Mouse (Mus musculus) intestine, postnatal 0 days (tissue): ENCODE measurements around the gene Spef1. TPM values are rescaled to one million over a fixed set of nuclear protein-coding genes. Genes with fewer than 3 reads are reported as not detected.

Experiments
- ATAC-seq: fragments of 200-750 bp; cut with Nextera tagmentation; 2 replicates; pipeline ENCODE4 v1.8.0; 2017; ENCODE audit warnings: mild to moderate bottlenecking, moderate TSS enrichment, moderate library complexity
- H3K27ac ChIP-seq: fragments of 300-500 bp; sonication (generic); 2 replicates; pipeline ENCODE4 v1.5.1; 2014; ENCODE audit warnings: mild to moderate bottlenecking, low read depth, low read length, moderate library complexity
- H3K27me3 ChIP-seq: fragments of 300-500 bp; sonication (generic); replicated peaks from 2 replicates; pipeline ENCODE4 v1.6.1; 2014; ENCODE audit warnings: low read length, mixed read lengths; ENCODE audit not compliant: control insufficient read depth, insufficient read depth
- H3K36me3 ChIP-seq: fragments of 300-500 bp; sonication (generic); 2 replicates; pipeline ENCODE4 v1.6.1; 2014; ENCODE audit warnings: mild to moderate bottlenecking, moderate library complexity; ENCODE audit not compliant: control insufficient read depth, insufficient read depth
- H3K4me1 ChIP-seq: fragments of 300-500 bp; sonication (generic); replicated peaks from 2 replicates; pipeline ENCODE4 v1.6.1; 2014; ENCODE audit warnings: antibody characterized with exemption, low read length, mixed read lengths; ENCODE audit not compliant: control insufficient read depth, insufficient read depth
- H3K4me2 ChIP-seq: fragments of 300-500 bp; sonication (generic); replicated peaks from 2 replicates; pipeline ENCODE4 v1.6.1; 2014; ENCODE audit warnings: low read depth, mild to moderate bottlenecking, moderate library complexity
- H3K4me3 ChIP-seq: fragments of 300-500 bp; sonication (generic); 2 replicates; pipeline ENCODE4 v1.5.1; 2014; ENCODE audit warnings: low read depth, low read length
- H3K9ac ChIP-seq: fragments of 300-500 bp; sonication (generic); 2 replicates; pipeline ENCODE4 v1.6.1; 2014; ENCODE audit warnings: mild to moderate bottlenecking, low read depth, low read length
- H3K9me3 ChIP-seq: fragments of 300-500 bp; sonication (generic); 2 replicates; pipeline ENCODE4 v1.6.1; 2016; ENCODE audit warnings: mixed run types; ENCODE audit not compliant: control insufficient read depth
- CTCF ChIP-seq: sonication (generic); IDR thresholded peaks from 2 replicates; pipeline ENCODE4 v1.5.1; 2016; ENCODE audit warnings: low read depth, mild to moderate bottlenecking, control low read depth, antibody characterized with exemption, moderate library complexity
- WGBS: fragments of 180-500 bp; shearing (Covaris S2); extraction: QIAGEN DNeasy Blood & Tissue Kit; methylation state at CpG from one replicate; pipeline ENCODE4 v1.1.7; 2014; 5-methylcytosine and 5-hydroxymethylcytosine counted together
- polyA plus RNA-seq: library from polyadenylated mRNA; unstranded; fragments of >200 nt; fragmentation: Nextera tagmentation; extraction: Ambion mirVana; gene quantifications from 2 replicates; pipeline ENCODE4 v1.2.1, GENCODE M21; 2015

Gene Spef1
- polyA plus RNA-seq, 1 experiment from 2014 or later = 2.0 TPM

DNA sequence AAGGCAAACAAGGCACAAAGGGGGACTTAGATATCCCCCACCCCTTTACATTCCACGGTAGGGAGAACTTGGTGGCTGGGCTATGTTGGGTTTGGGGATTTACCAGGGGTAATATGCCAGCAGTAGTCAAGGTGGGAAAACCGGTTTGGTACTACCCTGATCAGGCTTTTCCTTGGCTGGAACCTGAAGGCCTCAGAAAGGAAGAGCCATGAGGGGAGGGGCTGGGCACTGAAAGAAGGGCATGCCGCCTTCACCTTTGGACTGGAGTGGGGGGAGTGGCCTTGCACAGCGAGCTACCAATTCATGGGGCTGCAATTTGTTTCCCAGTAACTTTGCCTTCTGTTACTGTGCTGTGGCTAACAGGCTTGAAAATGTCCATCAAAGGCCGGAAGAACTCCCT lies 10.6 kb downstream of the Spef1 start:
- no peaks in the 10 kb centered on the region for H3K27me3 ChIP-seq
- H3K4me3 ChIP-seq = peak overlapping the region; percentile 65
- whole genome bisulfite sequencing = 35% methylated on average over 5 of the region's 5 CpGs
- peak overlapping the region; percentile 22; the same call in 1 of the 2 replicates for H3K9ac ChIP-seq
- no peaks in the 10 kb centered on the region for H3K9me3 ChIP-seq
- peaks cover 20% of the 10 kb centered on the region for H3K4me1 ChIP-seq
- TF ChIP-seq CTCF = no peak
- peak overlapping the region; percentile 83 for H3K27ac ChIP-seq
- H3K36me3 ChIP-seq = no peaks in the 10 kb centered on the region; the same call in 1 of the 2 replicates
- ATAC-seq = peak; percentile 66
- H3K4me2 ChIP-seq = peak overlapping the region; percentile 96

DNA sequence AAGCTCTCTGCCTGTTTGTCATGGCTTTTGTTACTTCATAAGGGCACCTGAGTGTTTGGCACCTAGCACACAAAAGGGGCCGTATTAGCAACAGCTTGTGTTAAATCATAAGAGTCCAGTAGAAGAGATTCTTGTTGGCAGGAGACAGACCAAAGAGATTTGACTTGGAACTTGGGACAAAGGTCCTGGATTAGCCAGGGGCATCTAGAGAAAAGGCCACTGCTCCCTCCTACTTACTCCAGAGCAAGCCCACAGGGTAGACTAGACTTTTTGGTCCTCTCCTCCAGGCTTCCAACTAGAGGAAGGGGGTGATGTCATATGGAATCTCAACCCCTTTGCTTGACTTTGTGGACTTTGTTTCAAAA lies 11.2 kb downstream of the Spef1 start:
- no peak overlapping the region for H3K4me3 ChIP-seq
- WGBS = 54% methylated on average over 1 of the region's 1 CpGs
- peak overlapping the region; percentile 22 for H3K9ac ChIP-seq
- H3K4me2 ChIP-seq = peak overlapping the region; percentile 96
- H3K4me1 ChIP-seq = peaks cover 20% of the 10 kb centered on the region
- H3K27me3 ChIP-seq = no peaks in the 10 kb centered on the region
- H3K27ac ChIP-seq = peak overlapping the region; percentile 83
- no peaks in the 10 kb centered on the region for H3K9me3 ChIP-seq
- no peak for ATAC-seq
- no peaks in the 10 kb centered on the region; the same call in 1 of the 2 replicates for H3K36me3 ChIP-seq
- TF ChIP-seq CTCF = no peak

DNA sequence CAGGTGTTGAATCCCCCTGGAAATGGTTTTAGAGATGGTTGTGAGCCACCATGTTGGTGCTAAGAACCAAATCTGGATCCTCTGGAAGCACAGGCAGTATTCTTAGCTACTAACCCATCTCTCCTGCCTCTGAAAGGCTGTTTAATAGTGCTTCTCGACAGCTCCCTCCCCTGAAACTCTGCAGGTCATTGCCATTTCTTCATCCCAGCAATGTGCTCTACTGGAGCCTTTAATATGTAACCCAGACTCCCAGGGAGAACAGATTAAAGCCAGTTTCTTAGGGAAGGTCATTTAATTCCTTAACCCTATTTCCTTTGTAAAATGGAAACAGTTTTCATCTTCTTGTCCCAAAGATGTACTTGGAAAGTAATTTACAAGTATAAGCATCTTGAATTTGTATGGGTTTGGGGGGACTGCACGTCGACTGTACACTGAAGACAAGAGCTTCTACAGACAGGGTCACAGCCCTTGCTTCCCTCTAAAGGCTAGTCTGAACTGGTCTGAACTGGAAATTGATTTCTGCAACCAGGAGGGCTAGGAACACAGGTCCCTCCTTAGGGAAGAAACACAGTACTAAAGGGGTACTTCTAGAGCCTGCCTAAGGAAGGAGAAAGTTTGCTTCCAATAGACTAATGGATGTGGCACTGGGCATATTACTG lies 11.7 kb downstream of the Spef1 start:
- Histone ChIP-seq H3K9me3 (no peaks in the 10 kb centered on the region), H3K4me1 (peaks cover 20% of the 10 kb centered on the region), H3K9ac (peak overlapping the region; percentile 22; the same call in 1 of the 2 replicates), H3K27ac (peak overlapping the region; percentile 83), H3K4me2 (peak overlapping the region; percentile 96), H3K36me3 (no peaks in the 10 kb centered on the region; the same call in 1 of the 2 replicates), H3K27me3 (no peaks in the 10 kb centered on the region), H3K4me3 (no peak overlapping the region)
- no peak for ATAC-seq
- 59% methylated on average over 3 of the region's 3 CpGs for WGBS
- TF ChIP-seq CTCF = no peak

DNA sequence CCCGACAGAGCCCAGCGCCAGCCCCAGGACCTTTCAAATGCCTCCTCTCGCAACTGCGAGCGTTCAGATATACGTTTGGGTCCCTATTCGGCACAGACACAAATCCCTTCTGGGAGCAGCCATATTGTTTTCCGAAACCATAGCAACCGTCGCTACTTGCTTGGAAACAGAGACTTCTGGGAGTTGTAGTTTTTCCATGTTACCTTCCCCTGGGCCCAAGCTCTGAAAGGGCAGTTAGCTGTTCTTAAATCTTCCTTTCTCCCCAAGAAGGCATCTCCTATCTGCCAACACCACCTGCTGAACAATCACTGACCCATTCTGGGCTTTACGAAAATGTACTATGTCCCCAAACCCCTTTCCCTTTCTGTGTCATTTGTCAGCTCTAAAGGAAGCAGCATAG lies 12.4 kb downstream of the Spef1 start:
- TF ChIP-seq CTCF = no peak
- Histone ChIP-seq H3K27ac (no peak overlapping the region), H3K27me3 (no peaks in the 10 kb centered on the region), H3K4me1 (peaks cover 20% of the 10 kb centered on the region), H3K4me2 (peak overlapping the region; percentile 78), H3K4me3 (peak overlapping the region; percentile 32), H3K9ac (no peak overlapping the region), H3K36me3 (no peaks in the 10 kb centered on the region; the same call in 1 of the 2 replicates), H3K9me3 (no peaks in the 10 kb centered on the region)
- 5% methylated on average over 11 of the region's 11 CpGs for WGBS
- ATAC-seq = no peak

DNA sequence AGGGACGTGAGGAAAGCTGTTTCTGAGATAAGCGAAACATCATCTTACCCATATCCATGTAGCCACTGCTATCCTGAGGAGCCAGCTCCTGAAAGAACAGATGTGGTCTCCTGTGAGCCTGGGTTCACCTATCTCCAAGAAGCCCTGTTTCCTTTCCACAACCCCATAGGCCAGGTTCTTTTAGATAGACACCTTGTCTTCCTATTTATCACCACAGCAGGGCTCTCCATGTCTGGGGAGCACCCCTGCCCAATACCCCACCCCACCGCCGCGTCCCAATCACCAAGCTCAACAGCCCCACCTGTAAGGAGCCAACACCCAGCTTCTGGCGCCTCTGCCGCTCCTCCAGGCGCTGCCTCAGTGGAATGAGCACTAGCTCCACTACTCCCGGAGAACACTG lies 14.8 kb downstream of the Spef1 start:
- Histone ChIP-seq H3K4me2 (no peak overlapping the region), H3K36me3 (no peaks in the 10 kb centered on the region; the same call in 1 of the 2 replicates), H3K4me3 (no peak overlapping the region), H3K4me1 (peaks cover 16% of the 10 kb centered on the region; the same call in 1 of the 2 replicates), H3K9me3 (no peaks in the 10 kb centered on the region), H3K9ac (no peak overlapping the region), H3K27ac (no peak overlapping the region; the same call in 1 of the 2 replicates), H3K27me3 (no peaks in the 10 kb centered on the region)
- 62% methylated on average over 9 of the region's 9 CpGs for WGBS
- no peak for ATAC-seq
- no peak for TF ChIP-seq CTCF

DNA sequence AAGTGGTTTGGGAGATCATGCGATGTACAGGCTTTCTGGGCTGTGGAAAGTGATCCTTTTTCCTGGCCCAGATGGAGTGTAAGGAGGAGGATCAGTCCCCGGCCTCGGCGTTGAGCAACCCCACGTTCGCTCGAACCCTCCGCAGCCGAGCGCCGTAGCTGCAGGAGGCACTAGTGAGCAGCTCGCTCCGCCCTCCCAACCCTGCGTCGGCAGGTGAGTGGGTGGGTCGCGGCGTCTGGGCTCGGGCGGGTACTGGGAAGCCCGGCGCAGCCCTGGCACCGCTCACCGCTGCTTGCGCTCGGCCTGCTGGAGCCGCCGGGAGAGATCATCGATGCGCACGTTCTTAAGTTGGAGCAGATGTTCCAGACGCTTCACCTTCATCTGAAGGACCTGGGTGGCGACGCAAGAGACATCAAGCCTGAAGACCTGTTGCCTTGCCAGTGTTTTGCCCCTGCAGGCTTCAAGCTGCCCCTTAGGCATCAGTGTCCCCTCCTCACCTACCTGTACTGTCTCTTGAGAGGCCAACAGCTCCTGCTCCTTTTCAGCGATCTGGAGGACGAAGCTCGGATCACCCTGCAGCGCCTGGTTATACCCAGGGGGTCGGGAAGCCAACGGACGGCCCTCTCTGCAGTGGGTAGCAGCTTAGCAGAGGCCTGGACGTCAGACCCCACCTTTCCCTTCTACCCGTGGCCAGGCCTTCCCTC lies 15.5 kb downstream of the Spef1 start:
- TF ChIP-seq CTCF = peak; percentile 34; the same call in 1 of the 2 replicates
- Histone ChIP-seq H3K4me1 (peaks cover 16% of the 10 kb centered on the region; the same call in 1 of the 2 replicates), H3K36me3 (no peaks in the 10 kb centered on the region; the same call in 1 of the 2 replicates), H3K9me3 (no peaks in the 10 kb centered on the region), H3K9ac (no peak overlapping the region), H3K4me2 (peak overlapping the region; percentile 58), H3K27me3 (no peaks in the 10 kb centered on the region), H3K27ac (no peak overlapping the region), H3K4me3 (peak overlapping the region; percentile 7; the same call in 1 of the 2 replicates)
- no peak for ATAC-seq
- 28% methylated on average over 43 of the region's 43 CpGs for WGBS
